Mouse (Mus musculus): ENCODE measurements around the gene Gsk3b. TPM values are rescaled to one million over a fixed set of nuclear protein-coding genes. Genes with fewer than 3 reads are reported as not detected.
"Not testable (repeated sequence)": the region's sequence is repeated elsewhere in the genome, so short reads cannot be mapped to it uniquely, and the experiment has no call there.

The Gsk3b gene
- polyA plus RNA-seq, 1 experiment from 2014 or later: 139 TPM

DNA sequence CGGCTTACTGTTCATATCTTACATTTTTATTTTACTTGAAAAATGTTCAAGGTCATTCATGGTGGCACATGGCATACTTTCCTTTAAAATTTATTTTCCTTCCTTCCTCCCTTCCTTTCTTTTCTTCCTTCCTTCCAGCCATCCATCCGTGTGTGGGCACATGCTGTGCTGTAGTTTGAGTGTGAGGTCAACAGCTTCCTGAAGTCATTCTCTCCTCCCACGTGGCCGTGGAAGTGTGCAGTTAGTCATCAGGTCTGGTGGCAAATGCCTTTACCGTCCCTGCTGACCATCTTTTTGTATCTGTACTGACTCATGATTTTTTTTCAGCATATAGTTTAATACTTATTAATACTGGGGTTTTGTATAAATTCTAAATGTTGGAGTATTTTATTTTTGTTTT is 21.8 kb downstream of the Gsk3b start:
- H3K9me3 ChIP-seq (replicated peaks): no peaks in the 10 kb centered on the region
- no peak overlapping the region for H3K4me2 ChIP-seq (replicated peaks)
- H3K4me1 ChIP-seq: no peaks in the 10 kb centered on the region
- no peak overlapping the region for H3K4me3 ChIP-seq
- H3K27ac ChIP-seq: no peak overlapping the region
- peaks cover 10% of the 10 kb centered on the region; the same call in 1 of the 2 replicates for H3K36me3 ChIP-seq
- 74% methylated on average over 5 of the region's 5 CpGs for WGBS
- no peak for ATAC-seq (ENCODE audit: low FRiP score)
- no peaks in the 10 kb centered on the region for H3K27me3 ChIP-seq
- H3K9ac ChIP-seq: no peak overlapping the region

DNA sequence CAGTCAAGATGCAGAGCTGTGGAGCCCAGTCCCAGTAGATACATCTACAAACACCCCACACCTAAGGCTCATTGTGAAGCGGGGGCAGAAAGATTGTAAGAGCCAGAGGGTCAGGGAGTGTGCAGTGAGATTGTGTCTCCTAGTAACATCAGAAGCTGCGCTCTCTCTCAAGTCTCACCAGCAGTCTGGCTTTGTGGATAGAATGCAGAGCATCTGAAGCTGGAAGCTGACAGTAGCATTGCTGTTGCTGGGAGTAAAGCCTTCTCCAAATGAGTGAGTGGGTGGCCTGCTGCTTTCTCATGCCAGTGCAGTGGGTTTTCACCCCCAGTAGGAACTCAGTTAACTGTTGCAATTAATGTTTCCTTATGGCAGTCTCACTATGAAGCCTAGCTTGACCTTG is 25.3 kb downstream of the Gsk3b start:
- Histone ChIP-seq H3K9ac (no peak overlapping the region), H3K27me3 (no peaks in the 10 kb centered on the region), H3K4me1 (no peaks in the 10 kb centered on the region), H3K4me2 (replicated peaks) (no peak overlapping the region), H3K36me3 (peaks cover 10% of the 10 kb centered on the region; the same call in 1 of the 2 replicates), H3K27ac (no peak overlapping the region), H3K9me3 (replicated peaks) (no peaks in the 10 kb centered on the region), H3K4me3 (no peak overlapping the region)
- ATAC-seq (ENCODE audit: low FRiP score): no peak
- WGBS: 100% methylated on average over 2 of the region's 2 CpGs

DNA sequence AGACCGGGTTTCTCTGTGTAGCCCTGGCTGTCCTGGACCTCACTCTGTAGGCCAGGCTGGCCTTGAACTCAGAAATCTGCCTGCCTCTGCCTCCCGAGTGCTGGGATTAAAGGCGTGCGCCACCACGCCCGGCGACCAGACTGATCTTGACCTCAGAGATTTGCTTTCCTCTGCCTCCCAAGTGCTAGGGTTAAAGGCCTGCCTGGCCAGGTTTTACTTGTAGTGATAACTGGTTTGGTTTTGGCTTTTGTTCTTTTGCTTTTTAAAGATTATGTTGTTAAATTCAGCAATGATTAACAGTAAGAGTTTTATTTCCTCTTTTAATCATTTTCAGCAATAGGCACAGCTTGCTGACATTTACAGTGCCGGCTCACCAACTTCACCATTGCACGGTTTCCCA is 29.1 kb downstream of the Gsk3b start:
- 93% methylated on average over 9 of the region's 9 CpGs for WGBS

DNA sequence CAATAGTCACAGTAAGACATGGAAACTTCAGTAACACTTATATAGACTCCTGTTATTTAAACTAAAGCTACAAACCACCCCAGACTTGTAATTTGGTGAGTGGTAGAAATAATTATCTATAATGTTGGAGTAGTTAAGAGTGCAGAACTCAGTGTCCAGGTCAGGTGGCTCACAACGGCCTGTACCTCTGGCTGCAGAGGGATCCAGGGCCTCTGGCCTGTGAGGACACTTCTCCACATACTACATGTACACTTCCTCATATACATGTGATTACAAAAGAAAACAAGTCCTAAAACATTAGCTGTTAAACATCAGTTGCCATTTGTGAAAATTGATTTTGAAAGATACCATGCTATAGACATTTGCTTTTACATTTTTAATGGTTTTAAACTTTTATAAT is 29.9 kb downstream of the Gsk3b start:
- Histone ChIP-seq H3K27me3 (no peaks in the 10 kb centered on the region), H3K27ac (no peak overlapping the region), H3K9ac (no peak overlapping the region), H3K4me2 (replicated peaks) (no peak overlapping the region), H3K4me3 (no peak overlapping the region), H3K4me1 (peaks cover 8% of the 10 kb centered on the region), H3K9me3 (replicated peaks) (no peaks in the 10 kb centered on the region), H3K36me3 (peaks cover 8% of the 10 kb centered on the region; the same call in 1 of the 2 replicates)
- 86% methylated on average over 1 of the region's 1 CpGs for WGBS
- no peak for ATAC-seq (ENCODE audit: low FRiP score)

More for the DNA sequence above, 29.1 kb downstream of the Gsk3b start:
- not testable (repeated sequence) for H3K9ac ChIP-seq; ATAC-seq (ENCODE audit: low FRiP score); H3K27ac ChIP-seq; H3K4me1 ChIP-seq; H3K4me3 ChIP-seq; H3K9me3 ChIP-seq (replicated peaks); H3K27me3 ChIP-seq; H3K4me2 ChIP-seq (replicated peaks); H3K36me3 ChIP-seq

DNA sequence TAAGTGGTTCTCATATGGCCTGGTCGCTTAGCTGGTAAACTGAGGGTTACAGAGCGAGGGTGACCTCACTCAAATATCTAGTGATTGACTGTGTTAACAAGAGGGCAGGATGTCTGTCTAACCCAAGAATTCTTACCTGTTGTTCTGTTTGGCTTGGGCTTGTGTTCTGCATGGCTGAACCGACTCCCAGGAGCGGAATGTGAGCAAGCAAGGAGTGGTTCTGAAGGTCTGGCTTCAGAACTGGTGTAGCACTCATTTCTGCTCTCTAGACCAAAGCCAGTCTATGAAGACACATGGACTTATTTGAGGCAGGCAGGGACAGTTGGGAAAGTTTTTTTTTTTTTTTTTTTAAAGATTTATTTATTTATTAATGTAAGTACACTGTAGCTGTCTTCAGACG is 30.5 kb downstream of the Gsk3b start:
- peaks cover 8% of the 10 kb centered on the region for H3K4me1 ChIP-seq
- no peak for ATAC-seq (ENCODE audit: low FRiP score)
- peaks cover 3% of the 10 kb centered on the region; the same call in 1 of the 2 replicates for H3K36me3 ChIP-seq
- 93% methylated on average over 5 of the region's 5 CpGs for WGBS
- no peak overlapping the region for H3K4me2 ChIP-seq (replicated peaks)
- H3K4me3 ChIP-seq: no peak overlapping the region
- no peak overlapping the region for H3K27ac ChIP-seq
- H3K27me3 ChIP-seq: no peaks in the 10 kb centered on the region
- no peak overlapping the region for H3K9ac ChIP-seq
- H3K9me3 ChIP-seq (replicated peaks): no peaks in the 10 kb centered on the region

DNA sequence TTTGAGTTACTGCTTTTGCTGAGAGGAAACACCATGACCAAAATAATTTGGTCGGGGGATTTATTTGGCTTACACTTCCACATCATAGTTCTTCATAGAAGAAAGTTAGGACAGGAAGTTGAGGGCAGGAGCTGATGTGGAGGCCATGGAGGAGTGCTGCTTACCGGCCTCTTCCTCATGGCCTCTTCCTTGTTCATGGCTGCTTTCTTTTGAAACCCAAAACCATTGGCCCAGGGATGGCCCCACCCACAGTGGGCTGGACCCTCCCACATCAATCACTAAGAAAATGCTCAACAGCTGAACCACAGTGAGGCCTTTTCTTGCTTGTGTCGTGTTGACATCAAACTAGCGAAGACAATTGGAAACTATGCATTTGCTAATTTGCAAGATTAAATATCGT is 40.4 kb downstream of the Gsk3b start:
- Histone ChIP-seq H3K36me3 (no peaks in the 10 kb centered on the region), H3K27ac (no peak overlapping the region), H3K4me3 (no peak overlapping the region), H3K9ac (no peak overlapping the region), H3K9me3 (replicated peaks) (no peaks in the 10 kb centered on the region), H3K4me1 (peaks cover 41% of the 10 kb centered on the region), H3K4me2 (replicated peaks) (no peak overlapping the region), H3K27me3 (no peaks in the 10 kb centered on the region)
- peak; percentile 56; the same call in 1 of the 2 replicates for ATAC-seq (ENCODE audit: low FRiP score)
- WGBS: 80% methylated on average over 5 of the region's 5 CpGs

DNA sequence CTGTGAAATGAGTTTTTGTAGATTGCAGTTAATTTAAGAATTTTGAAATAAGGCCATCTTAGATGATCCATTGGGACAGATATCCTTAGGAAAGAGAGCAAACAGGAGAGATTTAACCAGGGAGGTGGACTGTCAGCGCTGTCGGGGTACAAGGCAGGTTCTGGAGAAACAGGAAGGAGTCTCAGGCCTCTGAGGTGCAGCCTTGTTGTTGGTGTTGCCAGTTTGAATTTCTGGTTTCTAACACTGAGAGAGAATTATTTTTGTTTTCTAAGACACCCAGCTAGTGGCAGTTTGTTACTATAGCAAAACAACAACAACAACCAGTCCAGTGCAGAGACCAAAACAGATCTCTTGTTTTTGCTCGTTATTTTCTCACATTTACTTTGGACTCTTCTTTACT is 42.2 kb downstream of the Gsk3b start:
- Histone ChIP-seq H3K4me1 (peaks cover 41% of the 10 kb centered on the region), H3K9ac (no peak overlapping the region), H3K4me2 (replicated peaks) (no peak overlapping the region), H3K27me3 (no peaks in the 10 kb centered on the region), H3K9me3 (replicated peaks) (no peaks in the 10 kb centered on the region), H3K27ac (no peak overlapping the region), H3K4me3 (no peak overlapping the region), H3K36me3 (no peaks in the 10 kb centered on the region)
- 78% methylated on average over 3 of the region's 3 CpGs for WGBS
- ATAC-seq (ENCODE audit: low FRiP score): no peak

DNA sequence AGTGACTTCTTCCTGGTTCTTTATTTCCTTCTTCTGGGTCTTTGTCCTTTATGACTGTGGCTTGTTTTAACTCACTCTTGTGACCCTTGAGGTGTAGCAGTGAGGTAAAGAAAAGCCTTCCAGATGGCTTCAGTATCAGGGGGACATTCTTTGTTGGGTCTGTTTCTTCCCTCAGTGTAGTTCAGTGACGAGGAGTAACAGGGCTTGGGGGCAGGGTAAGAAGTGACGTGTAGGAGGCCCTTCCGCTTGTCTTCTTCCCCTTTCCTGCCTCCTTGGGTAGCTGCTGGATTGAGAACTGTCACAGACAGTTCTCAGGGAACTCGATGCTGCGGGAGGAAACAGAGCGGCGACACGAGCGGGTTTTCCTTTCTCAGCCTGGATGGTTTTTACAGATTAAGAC is 43.0 kb downstream of the Gsk3b start:
- Histone ChIP-seq H3K9me3 (replicated peaks) (no peaks in the 10 kb centered on the region), H3K27me3 (no peaks in the 10 kb centered on the region), H3K36me3 (no peaks in the 10 kb centered on the region), H3K4me3 (no peak overlapping the region), H3K9ac (no peak overlapping the region), H3K4me2 (replicated peaks) (no peak overlapping the region; the same call in 1 of the 2 replicates), H3K4me1 (peaks cover 41% of the 10 kb centered on the region), H3K27ac (0 out of 2 replicates have a peak overlapping the region, but pooled peaks have one; percentile 2)
- WGBS: 38% methylated on average over 9 of the region's 9 CpGs
- ATAC-seq (ENCODE audit: low FRiP score): no peak

DNA sequence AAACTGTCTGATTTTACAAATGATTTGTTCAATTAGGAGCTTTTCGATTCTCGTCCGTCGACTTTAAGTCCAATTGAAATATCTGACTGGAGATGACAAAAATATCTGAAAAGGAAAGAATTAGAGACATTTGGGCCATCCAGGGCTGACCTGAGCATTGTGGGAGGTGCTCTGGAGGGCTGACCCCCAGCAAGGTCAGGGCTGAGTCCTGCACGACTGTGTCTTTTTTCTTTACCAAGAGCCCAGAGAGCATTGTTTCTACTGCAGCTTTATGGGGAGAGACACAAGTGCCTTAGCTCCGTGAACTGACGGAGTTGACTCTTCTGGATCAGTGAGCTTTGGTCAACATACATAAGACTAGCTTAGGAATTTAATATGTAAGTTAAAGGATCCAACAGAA is 43.4 kb downstream of the Gsk3b start:
- no peak overlapping the region for H3K9ac ChIP-seq
- WGBS: 48% methylated on average over 7 of the region's 7 CpGs
- H3K9me3 ChIP-seq (replicated peaks): no peaks in the 10 kb centered on the region
- H3K4me2 ChIP-seq (replicated peaks): no peak overlapping the region
- 0 out of 2 replicates have a peak overlapping the region, but pooled peaks have one; percentile 2 for H3K27ac ChIP-seq
- H3K36me3 ChIP-seq: no peaks in the 10 kb centered on the region
- H3K4me3 ChIP-seq: no peak overlapping the region
- ATAC-seq (ENCODE audit: low FRiP score): no peak
- peaks cover 45% of the 10 kb centered on the region for H3K4me1 ChIP-seq
- no peaks in the 10 kb centered on the region for H3K27me3 ChIP-seq

DNA sequence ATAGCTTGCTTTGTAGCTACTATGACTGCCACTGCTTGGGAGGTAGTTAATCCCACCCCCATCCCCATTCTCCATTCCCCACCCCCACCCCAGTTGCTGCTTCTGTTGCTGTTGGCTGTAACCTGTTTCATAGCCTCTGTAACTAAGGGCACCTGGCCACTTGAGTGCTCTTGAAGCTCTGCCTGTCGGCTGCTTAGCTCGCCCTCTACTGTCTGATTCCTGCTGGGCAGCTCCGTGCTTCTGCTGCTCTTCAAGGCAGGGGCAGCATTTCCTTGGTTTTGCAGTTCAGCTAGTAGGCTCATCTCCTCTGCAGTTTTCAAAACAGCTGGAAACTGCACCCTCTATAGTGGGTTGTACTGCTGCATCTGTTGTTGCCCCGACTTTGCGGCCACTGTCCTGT is 48.5 kb downstream of the Gsk3b start:
- Histone ChIP-seq H3K36me3 (no peaks in the 10 kb centered on the region), H3K4me1 (peaks cover 33% of the 10 kb centered on the region), H3K9me3 (replicated peaks) (no peaks in the 10 kb centered on the region), H3K27ac (no peak overlapping the region), H3K4me3 (no peak overlapping the region), H3K27me3 (no peaks in the 10 kb centered on the region), H3K4me2 (replicated peaks) (no peak overlapping the region), H3K9ac (no peak overlapping the region)
- ATAC-seq (ENCODE audit: low FRiP score): no peak
- 44% methylated on average over 5 of the region's 5 CpGs for WGBS

DNA sequence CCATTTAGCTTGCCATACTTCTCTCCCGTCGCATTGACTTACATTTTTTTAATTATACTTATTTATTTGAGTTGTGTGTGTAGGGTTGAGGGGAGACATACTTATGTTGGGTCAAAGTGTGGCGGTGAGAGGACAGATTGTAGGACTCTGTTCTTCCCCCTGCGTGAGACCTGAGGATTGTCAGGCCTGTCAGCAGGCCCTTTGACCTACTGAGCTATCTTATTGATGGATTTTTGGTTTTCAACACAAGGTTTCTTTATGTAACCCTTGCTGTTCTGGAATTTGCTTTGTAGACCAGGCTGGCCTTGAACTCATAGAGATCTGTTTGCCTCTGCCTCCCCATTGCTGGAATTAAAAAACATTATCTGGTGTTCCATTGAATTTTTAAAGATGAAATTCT is 56.1 kb downstream of the Gsk3b start:
- H3K9me3 ChIP-seq (replicated peaks): no peaks in the 10 kb centered on the region
- H3K27ac ChIP-seq: no peak overlapping the region
- no peaks in the 10 kb centered on the region for H3K4me1 ChIP-seq
- H3K27me3 ChIP-seq: no peaks in the 10 kb centered on the region
- no peak for ATAC-seq (ENCODE audit: low FRiP score)
- 87% methylated on average over 4 of the region's 4 CpGs for WGBS
- no peak overlapping the region for H3K9ac ChIP-seq
- no peak overlapping the region for H3K4me3 ChIP-seq
- no peak overlapping the region for H3K4me2 ChIP-seq (replicated peaks)
- peaks cover 10% of the 10 kb centered on the region; the same call in 1 of the 2 replicates for H3K36me3 ChIP-seq

DNA sequence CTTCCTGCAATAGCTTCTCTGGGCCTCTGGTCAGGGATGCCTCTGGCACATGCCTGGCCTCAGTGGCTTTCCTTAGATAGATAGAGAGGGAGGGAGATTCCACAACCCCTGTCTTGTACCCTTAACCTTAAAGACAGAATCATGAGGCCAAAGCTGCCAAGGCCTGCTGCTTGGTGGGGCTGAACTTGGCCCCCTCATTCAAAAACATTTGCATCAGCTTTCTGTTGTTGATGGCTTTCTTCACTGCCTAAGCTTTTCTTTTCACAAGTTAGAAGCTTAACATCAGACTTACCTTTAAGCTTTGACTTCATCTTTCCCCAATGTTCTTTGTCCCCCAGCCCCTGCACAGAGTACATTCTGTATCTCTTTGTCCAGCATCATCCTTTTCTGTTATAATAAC is 61.8 kb downstream of the Gsk3b start:
- no peak for ATAC-seq (ENCODE audit: low FRiP score)
- Histone ChIP-seq H3K27ac (no peak overlapping the region), H3K36me3 (no peaks in the 10 kb centered on the region; the same call in 1 of the 2 replicates), H3K27me3 (no peaks in the 10 kb centered on the region), H3K4me1 (no peaks in the 10 kb centered on the region), H3K9me3 (replicated peaks) (no peaks in the 10 kb centered on the region), H3K4me2 (replicated peaks) (no peak overlapping the region), H3K9ac (no peak overlapping the region), H3K4me3 (no peak overlapping the region)

DNA sequence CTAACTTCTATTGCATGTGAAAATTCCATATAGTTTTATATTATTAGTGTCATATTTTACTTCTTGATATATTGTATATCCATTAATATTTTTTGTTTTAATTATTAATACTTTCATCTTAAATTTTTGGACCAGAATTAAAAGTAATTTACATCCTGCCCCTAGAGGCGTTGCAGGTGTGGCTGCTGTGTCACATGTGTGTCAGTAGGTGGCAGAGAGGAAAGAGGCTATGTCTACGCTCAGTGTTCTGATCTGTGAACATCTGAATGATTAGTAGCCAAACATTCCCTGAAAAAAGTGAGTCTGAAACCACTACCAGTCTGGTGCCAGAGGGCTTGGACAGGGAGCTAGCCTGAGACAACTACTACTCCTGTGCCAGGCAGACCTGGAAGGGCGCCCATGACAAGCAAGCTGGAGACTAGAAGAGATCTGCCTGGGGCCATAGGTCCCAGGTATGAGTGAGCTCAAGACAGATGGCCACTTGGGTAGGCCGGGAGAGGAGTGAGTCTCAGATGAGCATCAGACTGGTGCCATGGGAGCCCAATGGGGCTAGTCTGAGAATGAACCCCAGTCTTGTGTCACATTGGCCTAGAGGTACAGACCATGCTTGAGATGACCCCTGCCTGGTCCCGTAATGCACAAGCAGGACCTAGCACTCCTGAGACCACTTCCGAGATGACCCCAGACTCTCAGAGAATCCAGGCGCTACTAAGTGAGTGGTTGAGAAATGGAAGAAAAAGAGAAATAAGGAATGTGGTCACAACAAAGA is 69.2 kb downstream of the Gsk3b start:
- peak; percentile 36; the same call in 1 of the 2 replicates for ATAC-seq (ENCODE audit: low FRiP score)
- no peaks in the 10 kb centered on the region for H3K36me3 ChIP-seq
- 94% methylated on average over 7 of the region's 7 CpGs for WGBS
- no peaks in the 10 kb centered on the region for H3K9me3 ChIP-seq (replicated peaks)
- no peak overlapping the region for H3K27ac ChIP-seq
- H3K27me3 ChIP-seq: no peaks in the 10 kb centered on the region
- no peak overlapping the region for H3K4me2 ChIP-seq (replicated peaks)
- no peak overlapping the region for H3K4me3 ChIP-seq
- H3K9ac ChIP-seq: no peak overlapping the region
- H3K4me1 ChIP-seq: peaks cover 13% of the 10 kb centered on the region

Measured in hindbrain, embryonic 12.5 days (tissue).